Mouse (Mus musculus): ENCODE results near the gene Larp6.

DNA sequence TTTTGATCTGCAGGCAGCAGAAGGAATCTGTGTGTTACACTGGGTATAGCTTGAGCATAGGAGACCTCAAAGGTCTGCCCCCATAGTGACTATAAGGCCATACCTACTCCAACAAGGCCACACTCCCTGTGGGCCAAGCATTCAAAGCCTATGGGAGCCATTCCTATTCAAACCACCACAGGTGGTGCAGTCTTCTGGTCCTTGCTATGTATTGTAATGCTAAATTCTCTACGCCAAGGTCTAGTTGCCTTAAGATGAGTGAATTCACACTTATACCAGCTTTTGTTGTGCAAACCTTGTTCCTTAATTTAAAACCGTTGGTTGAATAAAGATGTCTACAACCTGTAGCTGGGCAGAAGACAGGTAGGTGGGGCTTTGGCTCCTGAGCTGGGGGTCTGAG is 35.4 kb downstream of the Larp6 start:
- TF ChIP-seq ZNF384 (IDR thresholded peaks at IDR 0.05; ENCODE audit: low read depth, low read length) (no peak), CHD2 (IDR thresholded peaks at IDR 0.05; ENCODE audit: low read depth, low read length) (no peak), ZC3H11A (IDR thresholded peaks at IDR 0.05; ENCODE audit: borderline replicate concordance, low read depth, low read length) (no peak)

Data from ES-E14 (cell line).